Mouse (Mus musculus) hindbrain, embryonic 14.5 days (tissue): Measurements from ENCODE around the gene Mef2a. TPM values are rescaled to one million over a fixed set of nuclear protein-coding genes. Genes with fewer than 3 reads are reported as not detected.

Experiments
- polyA plus RNA-seq: library from polyadenylated mRNA; unstranded; fragments of >200 nt; fragmentation: Nextera tagmentation; extraction: Ambion mirVana; gene quantifications from 2 replicates; pipeline ENCODE4 v1.2.1, GENCODE M21; 2014

Gene Mef2a
- polyA plus RNA-seq, 1 experiment from 2014 or later = 44.9 TPM

Other genes starting within 250 kb of the Mef2a start
- gene Lysmd4, start 150.3 kb downstream of the Mef2a start, polyA plus RNA-seq = 29.8 and 32.2 TPM in 2 replicates